Mouse (Mus musculus): ENCODE results near the gene Fry.

Gene Fry

DNA sequence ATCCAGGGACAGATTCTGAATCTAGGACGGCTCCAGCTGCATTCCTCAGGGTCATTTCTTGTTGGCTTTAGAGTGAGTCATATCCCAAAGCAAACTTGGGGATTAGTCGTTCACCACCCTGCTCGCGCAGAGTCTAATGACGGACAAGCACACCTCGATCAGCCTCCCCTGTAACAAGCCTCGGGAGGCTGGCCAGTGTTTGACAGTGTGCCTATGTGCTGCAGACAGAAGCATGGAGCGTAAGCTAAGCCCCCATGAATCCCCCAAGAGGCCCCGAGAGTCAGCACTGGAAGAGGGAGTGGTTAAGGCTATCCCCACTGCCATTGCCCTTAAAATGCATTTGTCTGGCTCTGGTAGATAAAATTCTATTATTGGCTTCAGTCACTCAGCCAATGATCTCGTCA is 214.9 kb downstream of the Fry start:
- no peak for DNase-seq (ENCODE audit: low spot score in 2 of 2)

DNA sequence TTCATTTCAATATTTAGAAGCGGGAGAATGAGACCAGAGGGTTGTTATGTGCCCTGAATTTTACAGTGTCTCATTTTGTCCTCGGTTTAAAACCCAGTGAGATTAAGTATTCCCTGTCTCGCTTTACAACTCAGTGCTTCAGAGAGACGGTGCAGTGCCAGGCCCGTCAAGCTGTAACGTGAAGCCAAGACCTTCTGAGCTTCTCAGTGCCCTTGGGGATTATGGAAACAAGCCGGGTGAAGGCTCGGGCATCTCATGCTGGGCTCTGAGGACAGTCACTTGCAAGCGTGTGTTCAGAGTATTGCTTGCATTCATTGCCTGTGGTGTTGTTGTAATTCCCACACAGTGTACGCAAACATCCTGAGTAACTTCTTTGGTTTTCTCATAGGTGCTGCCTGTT is 218.0 kb downstream of the Fry start:
- no peak for DNase-seq (ENCODE audit: low spot score in 2 of 2)

DNA sequence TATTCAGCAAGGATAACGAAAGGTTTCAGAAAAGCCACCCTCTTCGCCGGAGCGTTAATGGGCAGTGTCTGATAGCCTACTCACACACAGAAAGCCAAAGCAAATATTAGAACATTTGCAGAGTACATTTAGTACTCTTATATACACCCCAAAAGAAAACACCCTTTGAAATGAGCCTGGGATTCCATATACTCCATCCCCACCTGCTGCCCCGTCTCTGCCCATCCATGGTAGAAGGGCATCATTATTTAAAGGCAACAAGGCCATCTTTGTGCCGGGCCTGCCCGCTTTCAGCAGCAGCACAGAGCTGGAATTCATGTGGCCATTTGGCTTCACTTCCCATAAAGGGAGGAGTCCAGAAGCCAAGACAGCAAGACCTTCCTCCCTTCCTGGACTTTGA is 219.3 kb downstream of the Fry start:
- no peak for DNase-seq (ENCODE audit: low spot score in 2 of 2)

DNA sequence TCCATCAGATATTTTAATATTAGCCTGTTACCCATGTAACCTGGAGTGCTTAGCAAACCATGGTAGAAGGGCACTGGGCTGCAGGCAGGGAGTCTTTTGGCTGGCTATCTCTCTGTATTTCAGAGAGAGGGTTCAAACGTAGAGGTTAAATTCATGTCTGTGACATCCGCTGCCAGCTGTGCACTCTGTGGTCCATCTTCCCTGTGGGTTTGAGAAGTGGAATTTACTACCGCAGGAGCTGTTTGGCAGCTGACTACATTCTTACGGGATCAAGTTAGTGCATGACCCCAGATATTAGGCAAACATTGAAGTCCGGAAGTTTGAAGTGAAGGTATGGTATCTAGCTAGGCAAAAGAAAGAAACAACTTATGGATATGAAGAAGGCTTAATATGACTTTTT is 222.5 kb downstream of the Fry start:
- no peak for DNase-seq (ENCODE audit: low spot score in 2 of 2)

DNA sequence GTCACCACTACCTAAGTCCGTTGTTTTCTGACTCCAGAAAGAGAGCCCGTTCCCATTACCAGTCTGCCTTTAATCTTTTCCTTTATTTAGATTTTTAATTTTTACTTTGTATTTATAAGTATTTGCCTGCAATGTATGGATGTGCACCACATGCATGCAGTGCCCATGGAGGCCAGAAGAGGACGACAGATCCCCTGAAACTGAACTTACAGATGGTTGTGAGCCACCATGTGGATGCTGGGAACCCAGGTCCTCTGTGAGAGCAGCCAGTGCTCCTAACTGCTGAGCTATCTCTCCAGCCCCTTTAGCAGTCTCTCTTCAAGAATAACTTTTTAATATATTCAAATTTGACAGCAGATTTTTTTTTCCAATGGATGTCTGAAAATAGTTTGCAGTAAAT is 223.7 kb downstream of the Fry start:
- no peak for DNase-seq (ENCODE audit: low spot score in 2 of 2)

DNA sequence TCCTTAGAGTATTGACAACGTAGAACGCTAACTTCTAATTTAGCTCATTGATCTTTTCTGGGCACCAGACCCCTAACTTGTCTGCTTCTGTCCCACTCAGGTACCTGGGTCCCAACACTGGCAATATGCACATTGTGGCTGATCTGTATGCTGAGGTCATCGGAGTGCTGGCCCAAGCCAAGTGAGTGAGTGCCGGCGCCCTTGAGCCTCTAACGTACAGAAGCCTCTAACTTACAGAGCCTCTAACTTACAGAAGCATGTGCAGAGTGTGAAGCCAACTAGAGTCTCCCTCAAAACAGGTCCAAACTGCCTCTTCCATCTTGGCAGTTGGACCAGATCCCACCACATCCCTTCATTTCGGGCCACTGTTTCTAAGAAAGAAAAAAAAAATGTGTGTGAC is 227.5 kb downstream of the Fry start:
- DNase-seq (ENCODE audit: low spot score in 2 of 2): no peak

DNA sequence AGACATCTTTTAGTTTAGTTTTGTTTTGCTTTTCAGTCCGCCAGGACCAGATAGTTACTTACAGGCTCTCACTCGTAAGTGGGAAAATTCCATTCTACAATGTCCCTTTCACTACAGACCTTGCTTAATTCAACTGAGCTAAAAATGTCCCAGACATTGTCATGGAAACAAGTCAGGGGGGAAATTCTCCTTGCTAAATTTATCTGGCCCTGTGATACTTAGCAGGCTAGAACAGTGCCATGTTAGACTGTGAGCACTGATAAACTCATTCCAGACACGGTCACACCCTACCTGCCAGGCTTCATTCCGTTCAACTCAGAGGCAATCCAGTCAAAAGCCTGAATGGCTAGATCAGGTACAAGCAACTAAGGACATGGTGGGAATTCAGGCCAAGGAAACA is 227.9 kb downstream of the Fry start:
- DNase-seq (ENCODE audit: low spot score in 2 of 2): no peak

DNA sequence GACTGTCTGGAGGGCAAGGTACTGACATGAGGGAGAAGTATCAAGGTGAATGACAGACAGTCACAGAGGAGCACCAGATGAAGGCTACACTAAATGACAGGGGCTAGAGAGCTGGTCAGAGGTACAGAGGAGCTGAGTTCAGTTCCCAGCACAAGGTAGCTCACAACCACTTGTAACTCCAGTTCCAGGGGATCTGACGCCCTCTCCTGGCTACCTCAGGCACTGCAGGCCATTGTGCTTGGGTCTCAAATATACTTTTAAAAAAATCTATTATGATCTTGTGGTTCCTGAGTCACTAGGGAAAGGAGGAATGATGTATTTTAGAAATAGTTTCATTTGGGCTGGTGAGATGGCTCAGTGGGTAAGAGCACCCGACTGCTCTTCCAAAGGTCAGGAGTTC is 229.4 kb downstream of the Fry start:
- DNase-seq (ENCODE audit: low spot score in 2 of 2): no peak

DNA sequence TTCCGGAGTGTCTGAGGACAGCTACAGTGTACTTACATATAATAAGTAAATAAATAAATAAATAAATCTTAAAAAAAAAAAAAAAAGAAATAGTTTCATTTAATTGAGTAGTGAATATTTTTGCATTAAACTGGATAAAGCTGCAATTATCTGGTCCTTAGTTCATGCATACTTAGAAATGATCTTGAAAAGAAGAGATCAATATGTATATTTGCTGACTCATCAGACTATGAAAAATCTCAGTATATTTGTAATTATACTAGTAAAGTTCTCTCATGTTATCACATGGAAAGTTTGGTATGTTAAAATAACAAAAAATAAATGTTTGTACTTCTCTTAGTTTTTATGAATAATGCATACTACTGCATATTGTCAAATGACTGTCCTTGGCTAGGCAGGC is 229.9 kb downstream of the Fry start:
- no peak for DNase-seq (ENCODE audit: low spot score in 2 of 2)

DNA sequence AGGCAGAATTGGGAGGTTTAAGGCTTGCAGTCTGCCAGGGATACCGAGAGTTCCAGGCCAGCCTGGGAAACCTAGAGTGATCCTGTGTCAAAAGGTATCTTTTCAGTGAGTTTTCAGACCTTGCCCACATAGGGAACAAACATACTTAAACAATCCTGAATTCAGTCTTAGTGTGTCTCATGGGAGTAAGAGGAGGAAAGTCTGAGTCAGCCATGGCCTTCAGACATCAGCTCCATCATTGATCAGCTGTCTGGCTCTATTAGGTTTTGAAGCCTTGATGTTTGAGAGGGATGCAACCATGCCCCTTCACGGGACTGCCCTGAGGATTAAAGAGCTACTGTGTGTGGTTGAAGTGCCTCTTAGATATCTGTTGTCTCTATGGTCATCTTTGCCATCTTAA is 232.7 kb downstream of the Fry start:
- DNase-seq (ENCODE audit: low spot score in 2 of 2): no peak

DNA sequence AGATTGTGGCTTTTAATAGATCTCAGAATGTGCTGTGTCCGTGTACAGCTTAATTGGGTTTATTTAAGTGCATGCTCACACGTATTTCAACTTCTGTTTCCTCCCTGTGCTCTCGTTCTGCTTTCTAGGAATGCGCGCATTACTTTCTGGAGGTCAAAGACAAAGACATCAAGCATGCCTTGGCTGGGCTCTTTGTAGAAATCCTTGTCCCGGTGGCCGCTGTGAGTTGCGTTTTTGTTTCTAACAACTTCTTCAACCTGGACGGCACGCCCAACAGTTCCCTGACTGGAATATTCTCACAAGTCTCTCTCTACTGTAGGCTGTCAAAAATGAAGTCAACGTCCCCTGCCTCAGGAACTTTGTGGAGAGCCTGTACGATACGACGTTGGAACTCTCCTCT is 240.2 kb downstream of the Fry start:
- no peak for DNase-seq (ENCODE audit: low spot score in 2 of 2)

DNA sequence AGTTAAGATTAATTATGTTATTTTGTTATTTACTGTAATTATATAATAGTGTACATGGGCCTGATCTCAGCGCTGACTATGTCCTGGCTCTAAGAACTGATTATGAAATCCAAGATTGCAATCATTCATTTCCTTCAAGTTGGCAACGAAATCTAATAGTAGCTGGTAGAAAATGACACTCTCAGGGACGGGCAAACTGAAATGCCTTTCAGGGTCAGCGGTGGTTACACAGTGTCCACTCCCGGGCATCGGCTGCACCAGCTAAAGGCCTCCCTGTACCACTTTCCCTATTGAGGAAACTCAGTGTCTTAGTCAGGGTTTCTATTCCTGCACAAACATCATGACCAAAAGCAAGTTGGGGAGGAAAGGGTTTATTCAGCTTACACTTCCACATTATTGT is 243.8 kb downstream of the Fry start:
- no peak for DNase-seq (ENCODE audit: low spot score in 2 of 2)

DNA sequence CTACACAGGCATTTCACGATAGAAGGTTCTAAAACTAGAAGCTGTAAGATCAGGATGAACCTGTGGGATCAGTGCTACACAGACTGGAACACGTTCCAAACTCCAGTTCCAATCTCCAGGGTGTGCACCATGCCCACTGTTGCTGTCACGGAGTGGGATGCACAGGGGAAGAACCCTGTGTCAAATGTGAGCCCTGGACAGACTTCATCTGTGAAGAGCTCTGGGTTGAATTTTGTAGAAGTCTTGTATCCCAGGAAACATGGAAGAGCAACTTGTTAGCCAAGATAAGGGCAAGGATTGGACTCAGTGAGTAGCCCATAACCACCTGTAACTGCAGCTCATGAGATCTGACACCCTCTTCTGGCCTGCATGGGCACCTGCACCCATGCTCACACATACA is 246.2 kb downstream of the Fry start:
- no peak for DNase-seq (ENCODE audit: low spot score in 2 of 2)

DNA sequence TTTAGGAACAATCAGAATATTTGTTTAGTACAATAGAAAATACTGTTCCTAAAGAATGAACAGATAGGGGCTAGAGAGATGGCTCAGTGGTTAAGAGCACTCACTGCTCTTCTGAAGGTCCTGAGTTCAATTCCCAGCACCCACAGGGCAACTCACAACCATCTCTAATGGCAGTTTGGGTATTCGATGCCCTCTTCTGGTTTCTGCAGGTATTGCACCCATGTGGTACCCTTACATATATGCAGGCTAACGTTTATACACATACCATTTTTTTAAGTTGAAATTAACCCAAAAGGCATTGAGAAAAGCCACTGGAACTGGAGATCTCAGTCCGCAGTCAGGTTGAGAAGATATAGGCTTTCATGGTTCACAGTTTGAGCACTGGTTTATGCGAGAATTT is 248.6 kb downstream of the Fry start:
- no peak for DNase-seq (ENCODE audit: low spot score in 2 of 2)

DNA sequence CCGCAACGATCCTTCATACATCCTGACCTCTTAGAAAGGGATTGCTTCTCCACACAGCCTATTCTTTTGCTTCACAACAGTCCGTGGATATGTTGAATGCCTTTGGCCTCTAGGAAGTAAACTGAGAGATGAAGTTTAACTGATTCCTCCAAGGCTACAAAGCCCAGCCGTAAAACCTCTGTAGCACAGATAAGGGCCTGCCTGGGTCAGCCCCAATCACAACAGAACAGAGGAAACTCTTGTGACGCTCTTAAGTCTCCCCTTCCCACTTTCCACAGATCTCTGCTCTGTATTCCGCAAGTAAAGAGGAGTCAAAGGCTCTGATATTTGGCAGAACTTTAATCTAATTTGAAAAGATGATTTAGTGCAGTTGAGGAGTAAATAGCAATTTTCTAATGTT is 251.8 kb downstream of the Fry start:
- no peak for DNase-seq (ENCODE audit: low spot score in 2 of 2)

DNA sequence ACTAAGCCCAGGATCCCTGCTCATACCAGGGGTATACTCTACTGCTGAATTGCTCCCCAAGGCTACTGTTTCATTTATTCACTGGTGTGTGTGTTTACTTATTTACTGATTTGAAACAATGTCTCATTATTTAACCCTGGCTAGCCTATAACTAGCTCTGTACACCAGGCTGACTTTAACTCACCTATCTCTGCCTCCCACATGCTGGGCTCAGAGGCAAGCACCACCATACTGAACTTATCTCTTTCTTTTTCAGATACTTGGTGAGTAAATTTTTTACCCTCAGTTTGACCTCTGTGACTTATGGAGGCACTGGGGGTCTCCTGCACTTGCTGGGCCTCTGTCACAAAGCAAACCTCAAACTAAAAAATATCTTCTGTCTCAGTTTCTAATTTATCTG is 252.4 kb downstream of the Fry start:
- DNase-seq (ENCODE audit: low spot score in 2 of 2): no peak

DNA sequence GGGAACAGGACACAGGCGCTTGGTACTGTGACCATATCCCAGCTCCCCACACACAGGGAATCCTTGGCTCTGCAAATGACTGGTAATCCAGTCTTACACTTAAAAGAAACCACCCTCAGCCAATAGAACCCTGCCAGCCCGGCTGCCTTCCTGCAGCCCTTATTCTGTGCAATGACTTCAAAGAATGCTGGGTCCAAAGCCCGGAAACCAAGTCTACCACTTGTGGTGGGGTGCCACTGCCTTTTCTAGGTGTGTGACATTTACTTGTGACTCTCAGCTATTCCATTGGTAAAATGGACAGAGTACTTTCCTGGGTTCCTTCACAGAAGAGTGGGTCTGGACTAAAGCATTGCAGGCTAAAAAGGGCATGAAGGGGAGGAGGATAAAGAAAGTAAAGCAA is 254.5 kb downstream of the Fry start:
- DNase-seq (ENCODE audit: low spot score in 2 of 2): no peak

DNA sequence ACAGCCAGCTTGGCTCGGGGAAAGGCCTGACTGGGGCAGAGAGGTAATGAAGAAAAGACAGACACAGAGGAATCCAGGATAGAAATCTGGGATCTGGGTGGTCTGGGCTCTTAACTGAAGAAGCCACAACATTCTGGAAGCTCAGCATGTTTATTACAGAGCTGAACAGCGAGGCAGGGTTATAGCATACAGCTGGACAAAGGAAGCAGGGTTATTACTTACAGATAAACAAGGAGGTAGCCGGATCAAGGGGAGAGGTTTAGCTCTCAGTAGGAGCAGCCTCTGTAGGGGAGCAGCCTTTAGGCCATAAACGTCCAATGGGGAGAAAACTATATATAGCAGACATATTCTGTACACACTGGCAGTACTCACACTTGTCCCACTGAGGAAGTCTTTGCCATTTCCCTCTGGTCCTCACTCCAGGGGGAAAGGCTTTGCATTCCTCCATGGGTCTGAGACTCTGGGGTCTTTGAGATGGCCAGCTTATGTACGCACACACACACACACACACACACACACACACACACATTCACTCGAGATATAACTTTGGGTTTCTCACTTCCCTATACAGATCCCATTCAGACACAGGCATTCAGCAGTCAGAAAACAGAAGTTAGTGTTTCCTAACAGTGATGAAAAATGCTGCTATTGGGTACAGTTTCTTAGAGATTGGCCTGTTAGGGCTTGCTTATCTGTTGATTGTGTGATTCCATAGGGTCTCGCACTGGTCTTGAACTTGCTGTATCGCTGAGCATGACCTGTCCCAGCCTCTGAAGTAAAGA is 256.5 kb downstream of the Fry start:
- DNase-seq (ENCODE audit: low spot score in 2 of 2): no peak

DNA sequence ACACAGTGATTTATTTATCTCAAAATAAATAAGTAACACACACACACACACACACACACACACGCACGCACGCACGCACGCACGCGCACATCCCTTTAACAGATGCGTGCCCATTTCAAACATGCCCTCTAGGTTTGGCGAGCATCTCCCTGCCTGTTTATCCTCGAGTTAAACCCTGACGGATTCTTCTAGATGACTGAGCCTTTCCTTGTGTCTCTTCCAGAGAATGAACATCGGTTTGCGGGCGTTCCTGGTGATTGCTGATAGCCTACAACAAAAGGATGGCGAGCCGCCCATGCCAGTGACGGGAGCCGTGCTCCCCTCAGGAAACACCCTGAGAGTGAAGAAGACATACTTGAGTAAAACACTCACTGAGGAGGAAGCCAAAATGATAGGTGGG is 260.1 kb downstream of the Fry start:
- no peak for DNase-seq (ENCODE audit: low spot score in 2 of 2)

DNA sequence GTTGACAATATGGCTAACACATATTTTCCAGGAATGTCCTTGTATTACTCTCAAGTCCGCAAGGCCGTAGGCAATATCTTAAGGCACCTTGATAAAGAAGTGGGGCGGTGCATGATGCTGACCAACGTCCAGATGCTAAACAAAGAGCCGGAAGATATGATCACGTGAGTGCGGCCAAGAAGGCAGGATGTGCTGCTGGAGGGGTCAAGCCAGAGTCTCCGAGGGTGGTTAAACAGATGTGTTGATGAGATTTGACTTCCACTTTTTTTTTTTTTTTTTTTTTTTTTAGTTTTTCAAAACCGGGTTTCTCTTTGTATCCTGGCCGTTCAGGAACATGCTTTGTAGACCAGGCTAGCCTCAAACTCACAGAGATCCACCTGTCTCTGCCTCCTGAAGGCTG is 262.3 kb downstream of the Fry start:
- no peak for DNase-seq (ENCODE audit: low spot score in 2 of 2)

DNA sequence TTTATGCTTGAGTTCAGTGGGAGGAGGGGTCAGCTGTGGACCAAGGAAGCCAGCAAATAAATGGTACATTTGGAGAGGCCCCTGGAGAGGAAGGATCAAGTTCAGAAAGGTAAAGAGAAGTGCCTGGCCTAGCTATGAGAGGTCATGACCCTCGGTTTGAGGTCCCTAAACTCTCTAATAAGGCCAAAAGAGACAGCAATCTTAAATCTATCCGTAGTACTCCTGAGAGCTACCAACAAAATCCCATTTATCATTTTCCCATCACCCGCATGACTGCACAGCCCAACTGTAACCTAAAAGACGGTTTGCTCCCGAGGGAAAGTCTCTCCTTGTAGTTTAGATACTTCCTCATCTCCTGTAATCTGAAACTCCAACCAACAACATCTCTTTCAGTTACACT is 264.0 kb downstream of the Fry start:
- DNase-seq (ENCODE audit: low spot score in 2 of 2): no peak

DNA sequence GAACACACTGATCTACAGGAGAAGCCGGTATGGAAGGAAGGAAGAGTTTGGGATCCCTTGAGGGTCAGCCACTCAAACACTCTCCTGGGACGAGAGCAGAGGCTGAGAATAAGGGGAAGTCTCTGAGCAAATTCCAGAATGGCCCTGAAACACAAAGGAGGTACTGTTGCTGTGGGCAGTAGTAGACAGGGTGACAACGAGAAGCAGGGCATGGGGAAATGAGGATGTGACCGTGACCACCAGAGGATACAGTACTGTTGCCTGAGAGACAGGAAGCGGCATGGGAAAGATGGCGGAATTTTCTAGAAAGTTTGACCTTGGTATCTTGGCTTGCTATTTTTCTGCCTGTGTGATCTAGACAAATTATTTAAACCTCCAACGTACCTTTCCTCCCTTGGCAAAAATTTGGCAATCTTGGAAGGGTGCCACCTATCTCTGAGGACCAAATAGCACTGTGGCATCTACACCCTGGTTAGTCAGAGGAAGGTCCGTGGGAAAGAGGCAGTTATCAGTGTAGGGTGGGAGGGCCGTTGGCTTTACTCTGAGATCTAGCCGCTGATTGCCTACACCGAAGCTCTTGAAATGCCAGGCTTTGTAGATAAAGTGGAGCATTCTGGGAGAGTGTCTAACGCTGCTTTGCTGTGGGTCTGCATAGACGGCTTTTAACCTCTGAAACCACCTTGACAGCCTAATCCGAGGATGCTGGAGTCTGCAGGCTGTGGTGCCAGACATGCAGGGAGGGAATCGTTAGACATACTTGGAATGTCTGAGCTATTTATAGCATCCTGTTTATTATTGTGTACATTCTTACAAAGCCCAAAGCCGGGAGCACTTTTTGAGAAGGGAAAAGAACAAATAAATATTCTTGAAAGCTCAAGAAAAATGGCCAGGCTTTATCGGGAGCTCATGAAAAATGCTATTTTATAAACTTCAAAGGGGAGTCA is 266.1 kb downstream of the Fry start:
- DNase-seq (ENCODE audit: low spot score in 2 of 2): no peak

DNA sequence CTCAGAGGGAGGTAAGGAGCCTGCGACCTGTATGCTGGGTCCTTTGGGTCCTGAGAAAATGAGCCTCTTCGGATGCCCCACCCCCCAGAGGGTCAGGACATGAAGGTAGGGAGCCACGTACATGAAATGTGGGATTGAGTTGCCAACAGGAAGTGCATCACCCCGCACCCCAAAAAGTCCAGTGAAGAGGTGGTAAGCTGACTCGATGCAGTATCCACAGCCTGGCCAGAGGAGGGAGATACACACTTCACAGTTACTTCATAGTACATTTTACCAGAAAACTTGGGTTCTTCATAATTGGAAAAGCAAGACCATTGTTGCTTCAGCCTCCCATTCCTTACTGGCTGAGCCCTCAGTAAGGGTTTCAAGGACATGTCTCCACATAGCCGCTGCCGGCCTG is 266.8 kb downstream of the Fry start:
- no peak for DNase-seq (ENCODE audit: low spot score in 2 of 2)
